Mouse (Mus musculus): ENCODE measurements around the gene Rrm1. TPM values are rescaled to one million over a fixed set of nuclear protein-coding genes. Genes with fewer than 3 reads are reported as not detected.
"Not testable (repeated sequence)": the region's sequence is repeated elsewhere in the genome, so short reads cannot be mapped to it uniquely, and the experiment has no call there.

Rrm1 gene
- polyA plus RNA-seq, 2 experiments from 2014 or later = 48.5 to 59.7 TPM

DNA sequence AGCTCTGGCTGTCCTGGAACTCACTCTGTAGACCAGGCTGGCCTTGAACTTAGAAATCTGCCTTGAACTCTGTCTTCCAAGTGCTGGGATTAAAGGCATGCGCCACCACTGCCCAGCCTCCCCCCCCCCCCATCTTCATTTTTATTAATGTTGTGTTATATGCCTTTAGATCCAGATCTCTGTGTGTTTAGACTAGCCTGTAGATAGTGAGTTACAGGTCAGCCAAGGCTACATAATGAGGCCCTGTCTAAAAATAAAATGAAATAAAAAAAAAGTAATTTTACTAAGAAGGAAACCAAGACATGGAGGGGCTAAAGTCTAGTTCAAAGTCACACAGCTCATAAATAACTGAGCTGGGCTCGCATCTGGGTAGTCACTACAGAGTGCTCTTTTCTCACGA is 37.4 kb downstream of the Rrm1 start:
- no peak for ATAC-seq

DNA sequence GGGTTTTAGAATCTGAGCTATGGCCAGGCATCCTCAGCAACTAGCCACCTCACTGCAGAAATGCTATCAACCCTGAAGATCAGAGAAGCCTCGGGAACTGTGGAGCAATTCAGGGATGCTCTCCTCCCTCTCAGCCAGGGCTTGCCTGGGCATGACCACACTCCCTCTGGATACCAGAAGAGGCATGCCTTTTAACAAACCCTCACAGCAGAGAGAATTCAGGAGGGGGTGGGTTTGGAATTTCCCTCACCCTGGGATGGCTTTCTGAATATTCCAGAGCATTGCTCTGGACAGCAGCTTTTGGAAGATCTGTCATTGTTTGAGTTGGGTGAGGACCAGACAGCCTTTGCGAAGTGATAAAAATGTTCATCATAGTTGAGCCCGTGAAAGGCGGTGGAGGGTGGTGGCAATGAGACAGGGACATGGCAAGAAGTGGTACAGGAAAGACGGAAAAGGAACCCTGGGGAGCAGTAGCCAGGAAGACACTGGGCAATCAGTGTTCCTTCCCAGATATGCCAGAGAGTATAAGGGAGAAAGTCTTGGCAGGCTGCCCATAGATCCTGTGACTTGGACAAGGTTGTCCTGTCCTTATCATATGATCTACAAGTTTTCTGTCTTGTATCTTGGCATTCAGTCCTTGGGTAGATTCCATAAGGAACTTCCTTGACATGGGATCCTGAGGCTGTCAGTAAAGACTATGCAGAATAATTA is 38.0 kb downstream of the Rrm1 start:
- ATAC-seq = no peak

DNA sequence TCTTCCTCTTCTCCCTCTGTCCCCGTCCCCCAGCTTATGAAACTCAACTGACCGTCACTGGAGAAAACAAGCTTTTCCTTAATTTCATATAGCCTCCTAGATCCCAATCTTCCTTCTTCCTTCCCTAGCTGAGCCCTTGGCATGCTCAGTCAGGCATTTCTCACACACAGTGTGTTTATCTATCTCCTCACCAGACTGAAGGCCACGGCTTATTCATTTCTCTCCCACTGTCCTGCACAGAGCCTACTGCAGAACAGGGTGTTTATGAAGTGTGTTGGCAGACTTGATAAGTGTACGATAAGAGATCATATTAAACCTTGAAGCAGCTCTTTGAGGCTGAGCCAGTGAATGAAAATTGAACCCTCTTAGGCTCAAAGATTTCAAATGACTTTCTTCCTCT is 39.3 kb downstream of the Rrm1 start:
- ATAC-seq = no peak

DNA sequence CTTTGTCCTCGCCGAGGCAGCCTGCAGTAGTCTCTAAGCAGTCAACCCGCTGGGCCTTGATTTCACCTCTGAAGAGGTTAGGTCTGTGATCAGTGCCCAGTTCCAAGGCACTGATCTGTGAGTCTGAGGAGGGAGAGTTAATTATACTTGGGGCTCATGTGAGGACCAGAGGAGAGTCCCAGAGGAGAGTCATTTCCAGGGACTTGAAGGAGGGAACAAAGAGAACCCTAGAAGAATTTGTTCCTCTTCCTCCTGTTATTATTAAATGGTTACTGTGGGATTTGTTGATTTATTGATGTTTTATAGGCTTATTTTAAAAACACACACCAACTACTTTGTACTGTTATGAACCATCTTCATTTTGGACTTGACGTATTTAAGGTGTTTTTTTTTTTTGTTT is 40.1 kb downstream of the Rrm1 start, which contains the start of gene Olfr543:
TSS of gene Olfr543 (minus strand) at position 101 of the 400 bp plus-strand sequence.
- no peak for ATAC-seq

DNA sequence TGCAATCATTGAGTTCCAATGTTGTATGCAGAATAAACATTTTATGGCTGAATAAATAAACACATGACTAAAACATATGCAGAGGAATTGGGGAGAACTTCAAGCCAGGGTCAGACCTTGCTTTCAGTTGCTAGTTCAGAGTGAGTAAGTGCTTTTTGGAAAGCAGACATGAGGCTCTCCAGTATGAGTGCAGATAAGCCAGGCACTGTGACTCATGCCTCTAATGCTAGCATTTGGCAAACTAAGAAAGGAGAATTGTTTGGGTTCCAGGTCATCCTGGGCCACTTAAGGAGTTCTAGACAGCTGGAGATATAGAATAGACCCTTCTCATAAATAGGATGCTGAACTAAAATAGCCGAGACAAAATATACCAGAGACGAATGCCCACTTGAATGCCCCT is 42.2 kb downstream of the Rrm1 start:
- ATAC-seq = no peak

DNA sequence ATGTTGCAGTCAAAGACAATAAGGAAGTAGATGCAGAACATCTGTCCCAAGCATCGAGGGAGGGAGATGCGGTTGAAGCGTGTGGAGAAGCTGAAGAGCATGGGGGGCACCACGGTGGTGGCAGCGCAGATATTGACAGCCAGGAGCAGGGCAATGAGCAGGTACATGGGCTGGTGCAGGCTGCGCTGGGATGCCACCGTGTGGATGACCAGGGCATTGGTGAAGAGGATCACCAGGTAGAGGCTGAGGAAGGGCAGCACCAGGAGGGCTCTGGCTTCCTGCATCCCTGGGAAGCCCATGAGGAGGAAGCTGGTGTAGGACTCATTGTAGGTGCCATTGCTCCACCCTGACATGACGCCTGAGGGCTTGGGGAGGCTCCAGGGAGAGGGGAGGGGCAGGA is 43.3 kb downstream of the Rrm1 start:
- ATAC-seq = not testable (repeated sequence)

DNA sequence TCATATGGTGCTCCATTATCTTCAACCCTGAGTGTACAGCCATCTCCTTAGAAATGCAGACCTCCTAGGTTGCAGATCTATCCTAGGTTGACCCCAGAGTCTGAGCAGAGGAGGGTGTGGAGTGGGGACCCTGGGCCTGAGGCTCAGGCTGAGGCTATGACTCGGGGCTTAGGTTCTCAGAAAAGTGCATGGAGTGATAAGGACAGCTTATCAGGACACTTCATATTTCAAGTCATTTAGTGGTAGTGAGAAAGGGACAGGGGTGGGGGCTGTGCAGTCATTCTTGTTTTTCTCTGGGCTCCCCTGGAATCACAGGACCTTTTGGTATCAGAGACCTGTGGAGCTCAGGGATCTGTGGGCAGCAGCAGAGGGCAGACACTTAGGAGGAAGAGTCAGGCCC is 44.6 kb downstream of the Rrm1 start:
- no peak for ATAC-seq

DNA sequence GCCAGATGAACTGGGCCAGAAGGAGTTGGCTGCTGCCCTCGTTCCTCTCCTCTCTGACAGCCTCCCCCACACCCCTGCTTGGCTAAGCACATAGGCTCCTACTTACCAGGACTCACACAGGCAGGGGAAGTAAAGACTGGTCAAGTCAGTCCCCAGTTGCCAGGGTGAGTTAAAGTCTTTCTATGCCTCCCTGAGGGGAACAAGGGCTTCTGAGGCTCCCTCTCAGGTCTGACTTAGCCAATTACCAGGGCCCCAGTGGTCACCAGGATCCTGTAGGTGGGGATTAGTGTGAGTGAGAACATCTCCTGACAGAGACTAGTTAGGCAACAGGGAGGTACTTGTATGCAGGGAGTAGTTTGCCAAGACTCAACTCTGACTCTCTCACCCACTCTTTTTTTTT is 46.7 kb downstream of the Rrm1 start, which contains the start of gene Olfr544:
TSS of gene Olfr544 (minus strand) at position 153 of the 400 bp plus-strand sequence.
- ATAC-seq = no peak

DNA sequence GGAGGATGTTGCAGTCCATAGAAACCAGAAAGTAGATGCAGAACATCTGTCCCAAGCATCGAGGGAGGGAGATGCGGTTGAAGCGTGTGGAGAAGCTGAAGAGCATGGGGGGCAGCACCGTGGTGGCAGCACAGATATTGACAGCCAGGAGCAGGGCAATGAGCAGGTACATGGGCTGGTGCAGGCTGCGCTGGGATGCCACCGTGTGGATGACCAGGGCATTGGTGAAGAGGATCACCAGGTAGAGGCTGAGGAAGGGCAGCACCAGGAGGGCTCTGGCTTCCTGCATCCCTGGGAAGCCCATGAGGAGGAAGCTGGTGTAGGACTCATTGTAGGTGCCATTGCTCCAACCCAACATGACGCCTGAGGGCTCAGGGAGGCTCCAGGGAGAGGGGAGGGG is 52.9 kb downstream of the Rrm1 start:
- ATAC-seq = not testable (repeated sequence)

DNA sequence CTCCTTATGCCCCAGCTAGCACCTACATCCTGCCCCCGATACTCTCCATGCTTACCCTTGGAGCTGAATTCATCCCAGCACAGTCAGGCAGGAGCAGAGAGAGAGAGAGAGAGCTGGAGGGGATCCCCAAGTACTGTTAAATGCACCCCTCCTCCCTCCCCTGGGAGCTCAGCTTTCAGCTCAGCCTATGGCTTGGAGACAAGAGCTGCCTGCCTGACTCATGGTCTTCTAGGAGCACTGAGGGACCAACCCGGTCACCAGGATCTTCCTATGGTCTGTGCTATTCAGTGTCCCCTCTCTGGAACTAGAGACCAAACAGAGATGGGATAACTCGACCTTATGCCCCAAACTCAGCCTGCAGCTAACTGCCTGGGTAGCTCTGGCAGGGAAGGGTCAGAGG is 58.0 kb downstream of the Rrm1 start, which contains the start of gene Olfr545:
TSS of gene Olfr545 (minus strand) at position 101 of the 400 bp plus-strand sequence.
- ATAC-seq = no peak

DNA sequence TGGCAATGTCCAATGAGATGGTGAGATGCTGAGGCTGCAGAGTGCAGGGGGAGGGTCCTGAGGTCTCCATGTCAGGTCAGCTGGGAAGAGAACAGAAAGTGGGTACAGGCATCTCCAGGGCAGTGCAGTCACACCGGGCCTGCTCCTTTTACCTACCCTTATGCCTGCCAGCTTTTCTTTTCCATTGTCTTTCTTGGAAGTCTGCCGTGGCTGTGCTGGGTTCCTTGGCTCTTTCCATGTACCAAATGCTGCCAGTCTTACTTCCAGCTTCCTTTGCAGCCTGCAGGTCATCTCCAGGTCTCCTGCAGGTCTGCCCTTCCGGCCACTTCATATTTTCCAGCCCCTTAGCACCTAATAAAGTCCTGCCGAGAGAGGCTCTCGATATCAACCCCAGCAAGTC is 60.5 kb downstream of the Rrm1 start:
- no peak for ATAC-seq

DNA sequence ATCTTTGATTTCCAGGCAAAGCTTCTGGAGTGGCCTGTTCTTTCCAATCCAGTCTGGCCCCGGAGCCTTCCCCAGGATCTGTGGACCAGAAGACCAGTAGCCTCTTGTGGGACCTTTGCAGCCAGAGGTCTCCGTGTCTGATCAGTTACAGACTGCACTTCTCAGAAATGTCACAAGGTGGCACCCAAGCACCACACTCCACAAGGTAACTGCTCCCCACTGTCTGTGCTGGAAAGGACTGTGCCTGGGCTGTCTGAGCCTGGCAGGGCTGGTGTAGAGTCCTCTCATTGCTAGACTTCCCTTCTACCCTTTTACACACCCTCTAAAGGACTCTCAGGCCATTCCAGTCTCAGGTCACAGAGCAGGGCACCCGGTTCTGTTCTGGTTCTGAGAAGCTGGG is 65.4 kb downstream of the Rrm1 start:
- peak; percentile 70 for ATAC-seq

DNA sequence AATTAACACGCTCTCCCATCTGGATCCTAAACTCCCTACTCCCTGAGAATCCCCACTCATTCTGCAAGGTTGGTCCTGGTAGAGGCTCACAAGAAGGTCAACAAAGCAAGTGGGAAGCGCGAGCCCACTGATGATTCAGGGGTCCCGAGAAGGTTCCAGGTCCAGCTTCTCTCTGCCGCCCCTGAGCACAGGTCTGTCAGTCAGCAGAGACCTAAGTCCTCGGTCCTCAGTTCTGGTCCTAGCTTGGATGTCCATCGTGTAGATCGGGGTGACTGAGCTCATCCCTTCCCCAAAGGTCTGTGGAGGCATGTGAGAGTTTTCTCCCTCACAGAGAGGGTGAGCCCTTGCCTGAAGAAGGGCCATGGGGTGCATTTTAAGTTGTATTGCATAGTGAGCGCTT is 66.6 kb downstream of the Rrm1 start:
- ATAC-seq = no peak

DNA sequence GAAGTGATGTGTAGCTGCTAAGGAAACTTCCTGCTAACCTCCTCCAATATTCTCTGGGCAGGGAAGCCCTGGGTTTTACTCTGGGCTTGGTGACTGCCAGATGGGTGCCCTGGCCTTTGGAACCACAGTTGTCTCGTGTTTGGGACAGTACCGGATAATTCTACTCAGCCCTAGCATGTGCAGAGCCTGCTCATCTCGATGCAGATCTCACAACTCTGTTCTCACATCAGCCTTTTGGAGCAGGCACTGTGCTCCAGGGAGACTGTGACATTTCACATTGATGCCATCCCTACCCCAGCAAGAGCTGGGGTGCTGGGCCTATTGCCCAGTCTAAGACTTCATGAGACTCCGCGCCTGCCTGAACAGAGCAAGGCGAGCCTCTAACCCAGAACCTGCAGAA is 67.2 kb downstream of the Rrm1 start:
- no peak for ATAC-seq

DNA sequence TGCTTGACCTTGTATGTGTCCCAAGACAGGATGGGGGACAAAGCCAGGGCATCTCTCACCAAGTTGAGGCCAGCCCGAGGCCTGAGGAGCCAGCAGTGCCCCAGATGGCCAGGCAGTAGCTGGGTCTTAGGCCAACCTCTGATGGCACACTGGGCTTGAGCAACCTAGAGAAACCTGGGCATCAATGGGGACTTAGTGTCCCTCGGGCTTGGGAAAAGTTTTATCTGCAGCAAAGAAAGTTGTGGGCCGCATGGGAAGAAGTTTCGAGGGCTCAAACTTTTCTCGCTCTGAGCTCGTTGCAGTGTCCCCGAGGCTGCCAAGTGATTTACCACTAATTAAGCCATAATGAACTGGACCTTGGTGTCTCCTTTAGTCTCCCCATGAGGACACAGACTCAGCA is 68.2 kb downstream of the Rrm1 start:
- no peak for ATAC-seq

DNA sequence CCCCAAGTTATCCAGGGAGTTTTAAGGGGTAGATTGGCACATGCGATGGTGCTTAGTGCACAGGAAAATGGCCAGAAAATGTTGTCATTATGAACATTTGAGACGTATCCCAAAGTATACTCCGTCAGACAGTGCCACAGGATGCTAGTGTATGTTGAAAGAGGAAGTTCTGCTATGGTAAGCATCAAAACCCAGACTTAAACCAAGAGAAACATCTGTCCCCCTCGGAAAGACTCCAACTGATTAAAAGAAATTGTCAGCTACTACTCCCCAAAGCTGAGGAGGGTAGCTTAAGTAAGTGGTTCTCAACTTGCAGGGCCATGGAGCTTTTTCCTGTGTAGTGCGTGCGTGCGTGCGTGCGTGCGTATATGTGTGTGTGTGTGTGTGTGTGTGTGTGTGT is 70.4 kb downstream of the Rrm1 start:
- ATAC-seq = no peak

DNA sequence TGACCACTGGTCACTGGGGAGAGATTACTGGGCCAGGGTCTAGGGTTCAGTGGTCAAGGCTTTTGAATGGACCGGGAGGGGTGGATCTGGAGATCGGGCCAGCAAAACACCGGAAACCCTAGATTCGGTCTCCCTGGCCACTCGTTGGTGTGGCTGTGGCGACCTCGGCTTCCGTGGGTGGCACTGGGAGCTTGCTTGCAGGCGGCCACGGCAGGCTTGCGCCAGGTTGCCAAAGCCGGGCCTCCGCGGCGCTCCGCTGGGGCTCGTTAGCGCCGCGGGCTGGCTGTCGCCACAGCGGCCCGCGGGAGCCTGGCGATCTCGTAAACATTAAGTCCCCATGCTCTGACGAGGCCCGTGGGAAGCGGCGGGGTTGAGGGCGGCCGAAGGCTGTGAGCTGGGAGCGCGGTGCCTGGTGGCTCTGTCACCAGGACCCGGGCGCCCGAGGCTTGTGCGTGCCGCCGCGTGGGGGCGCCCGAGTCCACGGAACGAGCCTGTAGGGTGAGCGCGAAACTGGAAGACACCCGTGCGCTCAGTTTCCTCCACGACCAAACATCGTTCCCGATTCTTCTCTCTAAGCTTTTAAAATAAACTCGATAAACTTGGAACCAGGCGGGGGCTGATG is 71.4 kb downstream of the Rrm1 start:
- peak; percentile 97 for ATAC-seq

DNA sequence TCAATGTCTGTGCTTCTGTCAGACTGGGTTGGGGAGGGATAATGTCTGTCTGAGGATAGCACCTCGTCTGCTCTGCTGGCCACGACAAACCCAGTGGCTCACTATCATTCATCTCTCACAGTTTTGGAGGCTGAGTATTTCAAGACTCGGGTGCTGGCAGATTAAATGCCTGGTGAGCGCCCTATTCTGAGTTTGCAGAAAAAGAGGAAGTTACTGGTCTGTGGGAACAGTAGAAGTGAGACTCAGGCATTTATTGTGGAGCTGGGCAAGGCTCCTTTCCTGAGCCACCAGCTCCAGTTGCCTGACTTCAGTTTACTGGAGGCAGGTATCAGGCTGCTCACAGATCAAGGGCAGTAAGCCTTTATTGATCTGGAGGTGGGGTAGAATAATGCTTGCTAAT is 72.6 kb downstream of the Rrm1 start:
- ATAC-seq = no peak

DNA sequence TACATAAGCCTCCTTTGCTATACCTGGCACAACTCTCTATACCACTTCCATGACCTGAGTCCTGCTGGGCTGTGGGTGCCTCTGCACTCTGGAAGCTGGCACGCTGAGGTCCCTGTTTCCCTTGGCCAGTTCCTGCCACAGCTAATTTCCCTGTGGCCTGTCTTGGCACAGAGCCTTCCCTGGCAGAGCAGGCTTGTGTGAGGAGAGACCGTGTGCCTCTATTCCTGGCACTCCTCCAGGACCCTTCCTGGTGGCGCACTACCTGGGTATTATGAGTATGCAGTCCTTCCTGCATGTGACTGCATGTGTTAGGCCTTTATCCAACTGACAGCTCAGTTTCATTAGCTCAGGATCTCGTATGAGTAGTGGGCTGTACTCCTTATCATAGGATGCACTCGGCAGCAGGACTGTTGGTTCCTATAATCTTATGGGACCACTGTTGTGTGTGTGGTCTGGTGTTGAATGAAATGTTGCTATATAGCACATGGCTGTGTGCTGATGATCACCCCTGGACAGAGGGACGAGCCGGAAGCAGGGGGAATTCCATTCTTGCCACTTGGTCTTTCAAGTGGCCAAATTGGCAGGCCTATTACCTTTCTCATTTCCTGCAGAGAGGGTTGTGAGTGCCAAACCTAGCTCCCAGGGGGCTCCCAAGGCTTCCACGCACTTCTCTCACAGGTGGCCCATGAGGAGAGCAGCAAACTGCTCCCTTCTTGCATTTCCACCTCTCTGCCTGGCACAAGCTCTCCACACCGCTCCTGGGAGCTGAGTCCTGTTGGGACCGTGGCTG is 75.0 kb downstream of the Rrm1 start:
- ATAC-seq = no peak

DNA sequence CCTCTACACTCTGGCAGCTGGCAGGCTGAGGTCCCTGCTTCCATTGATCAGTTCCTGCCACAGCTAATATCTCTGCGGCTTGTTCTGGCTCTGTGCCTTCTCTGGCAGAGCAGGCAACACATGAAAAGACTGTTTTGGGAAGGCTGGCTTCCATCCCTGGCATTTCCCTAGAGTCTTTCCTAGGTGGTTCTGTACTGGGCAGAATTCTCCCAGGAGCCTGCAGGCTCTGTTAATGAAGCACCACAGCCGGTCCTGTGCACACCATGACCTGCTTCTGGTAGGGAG is 75.5 kb downstream of the Rrm1 start:
- ATAC-seq = no peak
